Mouse (Mus musculus): ENCODE results near the gene Cbx3.

DNA sequence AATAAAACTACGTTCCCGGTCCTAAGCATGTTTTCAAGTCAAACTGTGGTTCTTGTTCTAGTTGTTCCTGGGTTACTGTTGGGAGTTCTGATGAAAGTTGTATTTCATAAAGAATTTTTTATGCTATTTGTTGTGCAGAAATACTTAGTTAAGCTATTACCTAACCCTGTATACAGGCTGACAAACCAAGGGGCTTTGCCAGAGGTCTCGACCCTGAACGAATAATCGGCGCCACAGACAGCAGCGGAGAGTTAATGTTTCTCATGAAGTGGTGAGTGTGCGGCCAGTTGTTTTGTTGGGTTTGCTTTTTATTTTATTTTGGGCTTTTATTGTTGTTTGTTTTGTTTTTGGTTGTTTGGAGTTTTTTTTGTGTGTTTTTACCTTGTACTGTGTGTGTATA, 11.4 kb downstream of the Cbx3 start:
- TF ChIP-seq CTCF (conservative IDR thresholded peaks at IDR 0.05; ENCODE audit: low read length) (no peak), NANOG (IDR thresholded peaks at IDR 0.05; ENCODE audit: borderline replicate concordance, low read length) (no peak), POU5F1 (IDR thresholded peaks at IDR 0.05; ENCODE audit: borderline replicate concordance, low read length) (no peak)

Data from E14TG2a.4 (cell line).